Mouse (Mus musculus) embryonic facial prominence, embryonic 11.5 days (tissue): ENCODE measurements at regions not wholly inside any gene's neighbourhood (a gene's known extent, or its start where the extent isn't known, plus 50 kb on each side); places are given as distances from the start of the nearest gene placed in this dataset.

ENCODE experiments used
- ATAC-seq: fragments of 200-750 bp; cut with Nextera tagmentation; replicated peaks from 2 replicates; pipeline ENCODE4 v1.8.0; 2017; ENCODE audit warnings: low read depth; ENCODE audit not compliant: insufficient number of reproducible peaks, low FRiP score, low TSS enrichment
- DNase-seq: peaks from one replicate; pipeline ENCODE4 v3.0.0-alpha.2; 2015; ENCODE audit warnings: low spot score
- H3K27ac ChIP-seq: fragments of 300-500 bp; sonication (generic); replicated peaks from 2 replicates; pipeline ENCODE4 v1.5.1; 2014; ENCODE audit warnings: mild to moderate bottlenecking, low read depth, low read length, control low read depth
- H3K27me3 ChIP-seq: fragments of 300-500 bp; sonication (generic); 2 replicates; pipeline ENCODE4 v1.6.1; 2014; ENCODE audit warnings: mild to moderate bottlenecking, low read length, moderate library complexity, mixed read lengths; ENCODE audit not compliant: control insufficient read depth, insufficient read depth
- H3K36me3 ChIP-seq: fragments of 300-500 bp; sonication (generic); replicated peaks from 2 replicates; pipeline ENCODE4 v1.6.1; 2014; ENCODE audit warnings: low read depth, mild to moderate bottlenecking, low read length, moderate library complexity, mixed read lengths; ENCODE audit not compliant: control insufficient read depth, insufficient read depth
- H3K4me1 ChIP-seq: fragments of 300-500 bp; sonication (generic); 2 replicates; pipeline ENCODE4 v1.6.1; 2014; ENCODE audit warnings: low read length, mixed read lengths; ENCODE audit not compliant: control insufficient read depth, insufficient read depth
- H3K4me2 ChIP-seq: fragments of 300-500 bp; sonication (generic); 2 replicates; pipeline ENCODE4 v1.6.1; 2014; ENCODE audit warnings: low read depth, mild to moderate bottlenecking, control low read depth, low read length, moderate library complexity
- H3K4me3 ChIP-seq: fragments of 300-500 bp; sonication (generic); 2 replicates; pipeline ENCODE4 v1.5.1; 2014; ENCODE audit warnings: low read depth, low read length, control low read depth
- H3K9ac ChIP-seq: fragments of 300-500 bp; sonication (generic); replicated peaks from 2 replicates; pipeline ENCODE4 v1.6.1; 2014; ENCODE audit warnings: mild to moderate bottlenecking, control low read depth, low read length
- H3K9me3 ChIP-seq: fragments of 300-500 bp; sonication (generic); replicated peaks from 2 replicates; pipeline ENCODE4 v1.6.1; 2016; ENCODE audit warnings: mild to moderate bottlenecking, low read length, inconsistent platforms, mixed read lengths; ENCODE audit not compliant: control insufficient read depth
- WGBS: fragments of 180-500 bp; shearing (Covaris S2); extraction: QIAGEN DNeasy Blood & Tissue Kit; methylation state at CpG from one replicate; pipeline ENCODE4 v1.1.7; 2014; 5-methylcytosine and 5-hydroxymethylcytosine counted together

- Histone ChIP-seq H3K9ac (no peak overlapping the region), H3K9me3 (no peaks in the 10 kb centered on the region), H3K4me1 (no peaks in the 10 kb centered on the region), H3K4me2 (no peak overlapping the region), H3K36me3 (no peaks in the 10 kb centered on the region), H3K27me3 (no peaks in the 10 kb centered on the region), H3K4me3 (no peak overlapping the region), H3K27ac (no peak overlapping the region)
- WGBS = 68% methylated on average over 5 of the region's 5 CpGs
- DNase-seq (no peak), ATAC-seq (no peak)
Measured at GRCm38 (mm10) chr2:159575271-159575670, 758.7 kb downstream of the Gm826 start.

- ATAC-seq = no peak
- no peaks in the 10 kb centered on the region for H3K9me3 ChIP-seq
- no peak overlapping the region for H3K4me3 ChIP-seq
- no peak overlapping the region for H3K4me2 ChIP-seq
- no peak overlapping the region for H3K27ac ChIP-seq
- no peak overlapping the region for H3K9ac ChIP-seq
- WGBS = 44% methylated on average over 8 of the region's 8 CpGs
- no peaks in the 10 kb centered on the region for H3K27me3 ChIP-seq
- no peaks in the 10 kb centered on the region for H3K36me3 ChIP-seq
- no peaks in the 10 kb centered on the region for H3K4me1 ChIP-seq
- no peak for DNase-seq
Measured at GRCm38 (mm10) chr2:159583103-159583502, 750.9 kb downstream of the Gm826 start.

DNA sequence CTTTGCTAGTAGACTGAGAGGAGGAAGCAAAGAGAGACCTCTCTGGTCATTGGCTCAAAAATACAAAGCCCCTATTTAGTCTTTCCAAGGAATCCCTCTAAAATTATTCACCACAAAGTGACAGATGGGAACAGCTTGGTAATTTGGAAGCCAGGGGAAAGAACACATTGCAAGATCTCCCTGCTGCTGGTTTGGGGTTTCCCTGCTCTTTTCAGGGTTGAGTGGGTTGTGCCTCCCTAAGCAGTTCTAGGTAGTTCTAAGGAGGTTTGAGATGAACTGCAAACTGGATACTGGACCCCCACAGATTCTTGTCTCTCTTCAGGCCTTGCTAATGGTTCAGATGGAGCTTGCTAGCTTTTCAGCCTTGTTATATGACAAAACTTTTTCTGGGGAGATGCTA, 749.3 kb downstream of the Gm826 start:
- Histone ChIP-seq H3K9me3 (no peaks in the 10 kb centered on the region), H3K27me3 (no peaks in the 10 kb centered on the region), H3K27ac (no peak overlapping the region), H3K4me3 (no peak overlapping the region), H3K36me3 (no peaks in the 10 kb centered on the region), H3K4me2 (no peak overlapping the region; the same call in 1 of the 2 replicates), H3K4me1 (no peaks in the 10 kb centered on the region), H3K9ac (no peak overlapping the region)
- DNase-seq (no peak), ATAC-seq (no peak)

- H3K27me3 ChIP-seq = no peaks in the 10 kb centered on the region
- H3K36me3 ChIP-seq = no peaks in the 10 kb centered on the region
- no peaks in the 10 kb centered on the region for H3K4me1 ChIP-seq
- 55% methylated on average over 6 of the region's 6 CpGs for WGBS
- H3K9ac ChIP-seq = no peak overlapping the region
- DNase-seq = peak; percentile 28
- ATAC-seq = no peak
- H3K9me3 ChIP-seq = no peaks in the 10 kb centered on the region
- no peak overlapping the region for H3K27ac ChIP-seq
- H3K4me2 ChIP-seq = no peak overlapping the region
- H3K4me3 ChIP-seq = no peak overlapping the region
Measured at GRCm38 (mm10) chr2:159586697-159587473, 747.1 kb downstream of the Gm826 start.

- no peak overlapping the region for H3K9ac ChIP-seq
- ATAC-seq (no peak), DNase-seq (no peak)
- WGBS = 83% methylated on average over 2 of the region's 2 CpGs
- H3K4me3 ChIP-seq = no peak overlapping the region
- H3K4me1 ChIP-seq = no peaks in the 10 kb centered on the region
- H3K4me2 ChIP-seq = no peak overlapping the region
- H3K27ac ChIP-seq = no peak overlapping the region
- H3K9me3 ChIP-seq = no peaks in the 10 kb centered on the region
- no peaks in the 10 kb centered on the region for H3K27me3 ChIP-seq
- H3K36me3 ChIP-seq = no peaks in the 10 kb centered on the region
Measured at GRCm38 (mm10) chr2:159591396-159592124, 742.4 kb downstream of the Gm826 start.

GRCm38 (mm10) chr2:159592841-159593240, 741.1 kb downstream of the Gm826 start:
- no peak overlapping the region for H3K27ac ChIP-seq
- 66% methylated on average over 5 of the region's 5 CpGs for WGBS
- ATAC-seq (no peak), DNase-seq (no peak)
- H3K4me1 ChIP-seq = no peaks in the 10 kb centered on the region
- no peak overlapping the region for H3K9ac ChIP-seq
- H3K4me2 ChIP-seq = no peak overlapping the region
- H3K4me3 ChIP-seq = no peak overlapping the region
- H3K36me3 ChIP-seq = no peaks in the 10 kb centered on the region
- no peaks in the 10 kb centered on the region for H3K9me3 ChIP-seq
- no peaks in the 10 kb centered on the region for H3K27me3 ChIP-seq

- no peaks in the 10 kb centered on the region for H3K27me3 ChIP-seq
- no peaks in the 10 kb centered on the region for H3K36me3 ChIP-seq
- no peaks in the 10 kb centered on the region for H3K4me1 ChIP-seq
- H3K27ac ChIP-seq = no peak overlapping the region
- H3K4me3 ChIP-seq = no peak overlapping the region
- ATAC-seq = no peak
- H3K4me2 ChIP-seq = no peak overlapping the region
- 59% methylated on average over 6 of the region's 6 CpGs for WGBS
- no peaks in the 10 kb centered on the region for H3K9me3 ChIP-seq
- DNase-seq = peak; percentile 31
- no peak overlapping the region for H3K9ac ChIP-seq
Measured at GRCm38 (mm10) chr2:159596285-159596684, 737.7 kb downstream of the Gm826 start.

- Histone ChIP-seq H3K27ac (no peak overlapping the region), H3K4me1 (no peaks in the 10 kb centered on the region), H3K27me3 (no peaks in the 10 kb centered on the region), H3K9ac (no peak overlapping the region), H3K4me3 (no peak overlapping the region), H3K36me3 (no peaks in the 10 kb centered on the region), H3K4me2 (no peak overlapping the region), H3K9me3 (no peaks in the 10 kb centered on the region)
- DNase-seq (no peak), ATAC-seq (no peak)
- WGBS = 57% methylated on average over 3 of the region's 3 CpGs
Measured at GRCm38 (mm10) chr2:159598080-159598479, 735.9 kb downstream of the Gm826 start.
